Mouse (Mus musculus) right cerebral cortex, postnatal 10 days (tissue): ENCODE results near the gene Cchcr1.

Experiments used
- DNase-seq, 2 experiments: peaks; one replicate each; pipeline ENCODE4 v3.0.0; 2021; ENCODE audit warnings: low spot score in 2 of 2

Cchcr1 gene

GRCm38 (mm10) chr17:35554761-35555397 is 38.0 kb downstream of the Cchcr1 start:
- DNase-seq = no peak

DNA sequence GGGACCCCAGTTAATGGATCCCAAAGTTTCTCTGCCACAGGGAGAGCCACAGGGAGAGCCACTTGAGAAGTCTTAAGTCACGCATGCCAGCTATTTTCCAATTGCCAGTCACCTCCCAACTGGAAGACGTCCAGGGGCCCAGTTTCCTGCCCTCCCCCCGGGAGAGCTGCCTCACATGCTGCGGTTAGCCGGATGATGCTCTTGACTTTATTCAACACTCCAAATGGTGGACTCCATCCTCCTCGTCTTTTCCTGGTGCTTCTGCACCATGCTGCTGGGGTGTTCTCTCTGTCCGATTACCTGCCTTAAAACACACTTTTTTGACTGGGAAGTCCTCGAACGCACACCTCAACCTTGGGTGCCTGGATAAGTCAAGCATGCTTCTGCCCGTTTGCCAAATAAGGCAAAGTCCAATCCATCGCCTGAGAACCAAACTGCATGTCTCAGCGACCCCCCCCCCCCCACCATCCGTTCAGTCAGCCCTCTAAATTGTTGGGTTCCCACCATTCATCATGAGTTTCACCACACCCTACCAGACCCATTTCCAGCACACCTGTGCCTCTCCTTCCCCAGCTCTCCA is 39.4 kb downstream of the Cchcr1 start:
- DNase-seq = no peak

DNA sequence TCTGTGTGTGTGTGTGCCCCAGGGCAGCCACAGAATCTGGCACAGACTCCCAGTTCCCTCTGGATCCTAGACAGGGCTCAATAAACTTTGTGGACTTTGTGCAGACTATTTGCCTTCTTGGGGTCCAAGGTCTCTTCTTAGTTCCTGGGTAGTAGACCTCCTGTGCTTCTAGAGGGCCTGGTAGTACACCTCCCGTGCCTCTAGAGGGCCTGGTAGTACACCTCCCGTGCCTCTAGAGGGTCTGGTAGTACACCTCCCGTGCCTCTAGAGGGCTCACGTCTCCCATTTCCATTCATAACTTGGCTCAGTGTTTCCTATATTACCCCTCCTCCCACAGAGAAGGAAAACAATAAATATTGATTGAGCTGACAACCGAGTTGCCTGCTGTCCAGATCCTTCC is 39.9 kb downstream of the Cchcr1 start:
- DNase-seq = no peak

DNA sequence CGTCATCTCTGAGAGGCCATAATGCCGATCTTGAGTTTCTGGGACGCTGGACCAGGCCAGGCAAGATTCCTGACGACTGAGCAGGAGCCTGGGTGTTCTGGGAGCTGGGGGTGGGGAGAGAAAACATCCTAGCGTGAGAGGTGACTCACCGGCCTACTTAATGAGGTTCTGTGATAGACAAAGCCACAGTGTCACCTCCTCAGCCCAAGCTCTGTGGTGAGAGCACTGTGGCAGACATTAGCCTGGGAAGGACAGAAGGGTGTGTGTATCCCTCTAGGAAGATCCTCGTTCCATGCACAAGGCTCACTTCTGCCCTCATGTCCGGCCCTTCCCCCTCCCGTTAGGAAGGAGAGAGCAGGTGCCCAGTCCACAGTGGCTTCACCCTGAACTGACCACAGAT is 40.5 kb downstream of the Cchcr1 start:
- no peak for DNase-seq

DNA sequence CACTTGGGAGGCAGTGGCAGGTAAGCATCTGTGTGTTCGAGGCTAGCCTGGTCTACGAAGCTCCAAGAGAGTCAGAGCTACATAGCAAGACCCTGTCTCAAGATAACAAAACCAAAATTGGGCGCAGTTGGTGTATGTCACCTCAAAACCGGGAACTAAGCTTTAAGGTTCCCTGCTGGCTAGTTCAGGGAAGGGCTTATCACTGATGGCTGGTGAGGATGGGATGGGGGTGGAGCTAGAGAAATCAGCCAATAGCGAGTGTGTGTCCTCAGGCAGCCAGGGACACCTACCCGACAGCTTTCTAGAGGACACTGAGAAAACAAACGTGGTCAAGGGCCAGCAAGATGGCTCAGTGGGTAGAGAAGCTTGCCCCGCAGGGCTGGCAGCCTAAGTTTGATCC is 41.3 kb downstream of the Cchcr1 start:
- no peak for DNase-seq

GRCm38 (mm10) chr17:35567150-35567549 is 50.2 kb downstream of the Cchcr1 start, which contains the start of gene 2300002M23Rik:
TSS of gene 2300002M23Rik (plus strand) at chr17:35567450.
- no peak for DNase-seq

GRCm38 (mm10) chr17:35567767-35568166 is 50.9 kb downstream of the Cchcr1 start:
- DNase-seq = no peak

- no peak for DNase-seq
These were observed 52.4 kb downstream of the Cchcr1 start for GRCm38 (mm10) chr17:35569091-35569944.

- DNase-seq = no peak
These were observed 53.9 kb downstream of the Cchcr1 start for GRCm38 (mm10) chr17:35570836-35571235.

- no peak for DNase-seq
These were observed 54.6 kb downstream of the Cchcr1 start for GRCm38 (mm10) chr17:35571477-35571876.

DNA sequence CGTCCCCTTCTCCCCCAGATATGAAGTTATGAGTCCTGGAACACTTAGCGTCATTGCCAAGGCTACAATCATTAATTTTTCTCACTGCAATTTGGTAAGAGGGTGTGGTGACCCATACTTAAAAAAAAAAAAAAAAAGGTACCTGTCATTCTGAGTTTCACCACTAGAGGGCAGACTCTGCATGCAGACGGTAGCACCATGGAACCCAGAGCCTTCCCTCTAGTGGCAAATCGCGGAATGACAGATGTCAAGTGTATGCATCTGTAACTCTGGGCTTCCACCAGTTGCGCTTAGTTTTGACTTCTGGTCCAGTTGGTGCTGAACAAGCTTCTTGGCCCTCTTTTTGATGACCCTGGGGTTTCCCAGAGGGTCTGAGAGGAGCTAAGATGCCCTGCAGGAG is 61.3 kb downstream of the Cchcr1 start:
- peak; percentile 68 to 79 for DNase-seq
